Comparison of ENCODE assay signal across 21 mouse cellular contexts in the genomic region with DNA sequence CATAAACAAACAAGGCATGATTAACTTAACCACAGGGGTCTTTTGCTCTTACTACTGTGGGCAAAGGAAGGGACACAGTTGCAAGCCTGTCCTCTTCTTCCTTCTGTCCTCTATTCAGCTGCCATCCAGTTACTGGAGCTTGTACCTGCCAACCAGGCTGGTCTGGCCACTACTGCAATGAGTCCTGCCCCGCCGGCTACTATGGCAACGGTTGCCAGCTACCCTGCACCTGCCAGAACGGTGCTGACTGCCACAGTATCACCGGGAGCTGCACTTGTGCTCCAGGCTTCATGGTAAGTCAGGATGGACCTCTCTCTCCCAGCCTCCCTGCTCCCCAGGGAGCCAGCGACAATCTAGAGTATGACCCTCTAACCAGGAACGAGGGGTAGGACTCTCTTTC.
DNase-seq lines count a peak whose midpoint lies in the region; ATAC-seq lines count a peak whose summit lies in the region.
"Had no signal": no experiment of that assay in that cellular context is flagged by ENCODE, and none has a peak within 500 bp of the region (broad histone marks: within the 10 kb centered on the region; RNA-seq: fewer than 3 reads in every experiment).

No protein-coding gene starts in this region.

- ATAC-seq in hindbrain, embryonic 16.5 days, result 0 out of 2 replicates have a peak, but pooled peaks have one; percentile 20
- no peak for ATAC-seq in hindbrain, embryonic 14.5 days (ENCODE audit: low FRiP score)
- ATAC-seq in midbrain, embryonic 15.5 days (replicated peaks), result peak; percentile 42; the same call in 1 of the 2 replicates
- no peak for ATAC-seq in midbrain, embryonic 16.5 days
- ATAC-seq: CD4-positive, CD25-positive, alpha-beta regulatory T cell, adult 4 months; forebrain, embryonic 13.5 days had no signal

- DNase-seq in hindbrain, embryonic 14.5 days (ENCODE audit: low spot score), result no peak
- peak; percentile 60 for DNase-seq in cerebellum, adult 9-10 months
- no peak for DNase-seq in retina, embryonic 14.5 days (ENCODE audit: low spot score)
- no peak for DNase-seq in heart, postnatal 36 days
- DNase-seq: adrenal gland, postnatal 14 days; gastrocnemius, postnatal 36 days; heart, adult 2 months; kidney, adult 18-20 months; kidney, postnatal 25 days; liver, embryonic 13.5 days; lung, embryonic 14.5 days; right cerebral cortex, postnatal 14 days; spleen, adult 18-20 months had no signal

- peaks cover 6% of the 10 kb centered on the region for H3K4me1 ChIP-seq in hindbrain, embryonic 16.5 days (ENCODE audit: control insufficient read depth, insufficient read depth, low read depth, low read length)
- H3K4me1 ChIP-seq in hindbrain, embryonic 14.5 days (replicated peaks; ENCODE audit: control insufficient read depth, insufficient read depth, low read length), result peaks cover 39% of the 10 kb centered on the region
- peaks cover 19% of the 10 kb centered on the region; the same call in 1 of the 2 replicates for H3K4me1 ChIP-seq in midbrain, embryonic 15.5 days
- peaks cover 12% of the 10 kb centered on the region for H3K4me1 ChIP-seq in midbrain, embryonic 16.5 days (ENCODE audit: control insufficient read depth, insufficient read depth, low read length)
- H3K4me1 ChIP-seq: liver, embryonic 13.5 days had no signal

- no peak overlapping the region for H3K4me2 ChIP-seq in hindbrain, embryonic 16.5 days (ENCODE audit: low read length)
- H3K4me2 ChIP-seq in hindbrain, embryonic 14.5 days (replicated peaks), result no peak overlapping the region
- no peak overlapping the region for H3K4me2 ChIP-seq in midbrain, embryonic 15.5 days
- H3K4me2 ChIP-seq in midbrain, embryonic 16.5 days (ENCODE audit: low read length), result no peak overlapping the region
- H3K4me2 ChIP-seq: forebrain, embryonic 13.5 days; limb, embryonic 13.5 days; liver, embryonic 13.5 days; lung, embryonic 14.5 days; midbrain, embryonic 12.5 days had no signal

- 62% methylated on average over 7 of the region's 7 CpGs for WGBS in hindbrain, embryonic 16.5 days
- 72% methylated on average over 7 of the region's 7 CpGs for WGBS in hindbrain, embryonic 14.5 days
- 69% methylated on average over 7 of the region's 7 CpGs for WGBS in midbrain, embryonic 15.5 days
- WGBS in midbrain, embryonic 16.5 days, result 77% methylated on average over 7 of the region's 7 CpGs

- no peaks in the 10 kb centered on the region for H3K36me3 ChIP-seq in hindbrain, embryonic 16.5 days (ENCODE audit: control insufficient read depth, insufficient read depth, low read length)
- no peaks in the 10 kb centered on the region for H3K36me3 ChIP-seq in hindbrain, embryonic 14.5 days (replicated peaks; ENCODE audit: control insufficient read depth, insufficient read depth)
- no peaks in the 10 kb centered on the region for H3K36me3 ChIP-seq in midbrain, embryonic 15.5 days (replicated peaks)
- no peaks in the 10 kb centered on the region for H3K36me3 ChIP-seq in midbrain, embryonic 16.5 days (ENCODE audit: control insufficient read depth, insufficient read depth, low read length)
- H3K36me3 ChIP-seq: limb, embryonic 13.5 days; liver, embryonic 13.5 days; midbrain, embryonic 12.5 days had no signal

- H3K27ac ChIP-seq in hindbrain, embryonic 16.5 days (ENCODE audit: low read depth, low read length), result no peak overlapping the region
- H3K27ac ChIP-seq in hindbrain, embryonic 14.5 days, result no peak overlapping the region
- H3K27ac ChIP-seq in midbrain, embryonic 15.5 days, result no peak overlapping the region
- no peak overlapping the region for H3K27ac ChIP-seq in midbrain, embryonic 16.5 days (ENCODE audit: low read length)
- H3K27ac ChIP-seq: forebrain, embryonic 13.5 days; heart, adult 2 months; limb, embryonic 13.5 days; liver, embryonic 13.5 days; midbrain, embryonic 12.5 days had no signal

- H3K9me3 ChIP-seq in hindbrain, embryonic 16.5 days (ENCODE audit: control insufficient read depth, low read length), result no peaks in the 10 kb centered on the region
- no peaks in the 10 kb centered on the region for H3K9me3 ChIP-seq in hindbrain, embryonic 14.5 days (ENCODE audit: control insufficient read depth, low read length)
- no peaks in the 10 kb centered on the region for H3K9me3 ChIP-seq in midbrain, embryonic 15.5 days
- no peaks in the 10 kb centered on the region for H3K9me3 ChIP-seq in midbrain, embryonic 16.5 days (replicated peaks; ENCODE audit: control insufficient read depth, low read length, poor library complexity, severe bottlenecking)
- H3K9me3 ChIP-seq: forebrain, embryonic 13.5 days; limb, embryonic 13.5 days; liver, embryonic 13.5 days; midbrain, embryonic 12.5 days had no signal

- no peak overlapping the region for H3K9ac ChIP-seq in hindbrain, embryonic 16.5 days (ENCODE audit: low read depth, low read length)
- no peak overlapping the region for H3K9ac ChIP-seq in hindbrain, embryonic 14.5 days
- no peak overlapping the region for H3K9ac ChIP-seq in midbrain, embryonic 15.5 days
- H3K9ac ChIP-seq in midbrain, embryonic 16.5 days (ENCODE audit: low read depth, low read length), result no peak overlapping the region
- H3K9ac ChIP-seq: forebrain, embryonic 13.5 days; limb, embryonic 13.5 days; liver, embryonic 13.5 days; lung, embryonic 14.5 days; midbrain, embryonic 12.5 days had no signal

- intact Hi-C loops in heart, postnatal 36 days (cut with DNase I), result no loop called here

- no peaks in the 10 kb centered on the region for H3K27me3 ChIP-seq in hindbrain, embryonic 16.5 days (replicated peaks; ENCODE audit: control insufficient read depth, insufficient read depth, low read length)
- no peaks in the 10 kb centered on the region for H3K27me3 ChIP-seq in hindbrain, embryonic 14.5 days (ENCODE audit: control insufficient read depth, insufficient read depth, low read length)
- H3K27me3 ChIP-seq in midbrain, embryonic 15.5 days (replicated peaks), result no peaks in the 10 kb centered on the region
- H3K27me3 ChIP-seq in midbrain, embryonic 16.5 days (ENCODE audit: control insufficient read depth, insufficient read depth, low read depth, low read length), result no peaks in the 10 kb centered on the region
- H3K27me3 ChIP-seq: forebrain, embryonic 13.5 days; limb, embryonic 13.5 days; liver, embryonic 13.5 days had no signal

- no peak overlapping the region for H3K4me3 ChIP-seq in hindbrain, embryonic 16.5 days (ENCODE audit: low read length)
- no peak overlapping the region for H3K4me3 ChIP-seq in hindbrain, embryonic 14.5 days (replicated peaks; ENCODE audit: low read length)
- no peak overlapping the region for H3K4me3 ChIP-seq in midbrain, embryonic 15.5 days
- H3K4me3 ChIP-seq in midbrain, embryonic 16.5 days (ENCODE audit: low read depth, low read length), result no peak overlapping the region
- H3K4me3 ChIP-seq: forebrain, embryonic 13.5 days; heart, adult 2 months; limb, embryonic 13.5 days; liver, embryonic 13.5 days; midbrain, embryonic 12.5 days; myocyte had no signal

Comparison
In these comparisons a context has a peak if more than half of its experiments do, and no peak if none do; other contexts are left out.
1. ATAC-seq: peak in hindbrain, embryonic 16.5 days (single experiment) and midbrain, embryonic 15.5 days (single experiment); none in hindbrain, embryonic 14.5 days (single experiment) and midbrain, embryonic 16.5 days (single experiment).